Mouse (Mus musculus) frontal cortex, postnatal 14 days (tissue): Measurements from ENCODE around the gene AW146154.
"Not testable (repeated sequence)": the region's sequence is repeated elsewhere in the genome, so short reads cannot be mapped to it uniquely, and the experiment has no call there.

Experiments
- DNase-seq, 2 experiments: peaks; one replicate each; pipeline ENCODE4 v3.0.0; 2022; ENCODE audit warnings: low spot score in 2 of 2

The AW146154 gene

GRCm38 (mm10) chr7:41499389-41500049 lies at the start of gene AW146154, which contains the start of gene Gm20449:
TSS of gene AW146154 (minus strand) at chr7:41499890.
TSS of gene Gm20449 (minus strand) at chr7:41499417.
- peak; percentile 96 to 98 for DNase-seq

- no peak for DNase-seq
Measured at GRCm38 (mm10) chr7:41512672-41513071, 13.0 kb upstream of the AW146154 start.

GRCm38 (mm10) chr7:41512207-41512606 lies 12.5 kb upstream of the AW146154 start:
- no peak for DNase-seq

GRCm38 (mm10) chr7:41502402-41502801 lies 2.7 kb upstream of the AW146154 start:
- no peak for DNase-seq

- peak in 1 of 2 experiments; percentile 59 for DNase-seq
Measured at GRCm38 (mm10) chr7:41500151-41500934, 653 bp upstream of the AW146154 start.

- DNase-seq: not testable (repeated sequence)
Measured at GRCm38 (mm10) chr7:41499018-41499388, 687 bp downstream of the AW146154 start.

GRCm38 (mm10) chr7:41498464-41498863 lies 1.2 kb downstream of the AW146154 start:
- DNase-seq: not testable (repeated sequence)

GRCm38 (mm10) chr7:41497871-41498270 lies 1.8 kb downstream of the AW146154 start:
- DNase-seq: no peak

- no peak for DNase-seq
Measured at GRCm38 (mm10) chr7:41451864-41452263, 47.8 kb downstream of the AW146154 start.

- DNase-seq: not testable (repeated sequence)
Measured at GRCm38 (mm10) chr7:41448596-41448995, 51.1 kb downstream of the AW146154 start, which contains the start of gene Vmn2r57. TSS of gene Vmn2r57 (minus strand) at chr7:41448696.
